Mouse (Mus musculus) liver, adult 2 months (tissue): Measurements from ENCODE around the gene Kdm6b.

ENCODE experiments used
- CTCF ChIP-seq: fragments of 200-500 bp; IDR thresholded peaks from 2 replicates; pipeline ENCODE4 v1.5.1; 2011; ENCODE audit warnings: low read depth, low read length, control low read depth
- POLR2A ChIP-seq: fragments of 200-500 bp; IDR thresholded peaks from 2 replicates; pipeline ENCODE4 v1.6.1; 2011; ENCODE audit warnings: low read length, control low read depth; ENCODE audit not compliant: insufficient read depth; ENCODE audit errors: extremely low read depth

GRCm38 (mm10) chr11:69432640-69432982, 19.1 kb upstream of the Kdm6b start:
- TF ChIP-seq CTCF (no peak), POLR2A (no peak)
